Mouse (Mus musculus): ENCODE measurements around the gene Cdnf. TPM values are rescaled to one million over a fixed set of nuclear protein-coding genes. Genes with fewer than 3 reads are reported as not detected.
A peak's percentile ranks its signal among the peaks of the same experiment; 100 is the strongest.

Cdnf gene
- total RNA-seq, 2 experiments from 2014 or later, result 0.59 to 0.61 TPM

DNA sequence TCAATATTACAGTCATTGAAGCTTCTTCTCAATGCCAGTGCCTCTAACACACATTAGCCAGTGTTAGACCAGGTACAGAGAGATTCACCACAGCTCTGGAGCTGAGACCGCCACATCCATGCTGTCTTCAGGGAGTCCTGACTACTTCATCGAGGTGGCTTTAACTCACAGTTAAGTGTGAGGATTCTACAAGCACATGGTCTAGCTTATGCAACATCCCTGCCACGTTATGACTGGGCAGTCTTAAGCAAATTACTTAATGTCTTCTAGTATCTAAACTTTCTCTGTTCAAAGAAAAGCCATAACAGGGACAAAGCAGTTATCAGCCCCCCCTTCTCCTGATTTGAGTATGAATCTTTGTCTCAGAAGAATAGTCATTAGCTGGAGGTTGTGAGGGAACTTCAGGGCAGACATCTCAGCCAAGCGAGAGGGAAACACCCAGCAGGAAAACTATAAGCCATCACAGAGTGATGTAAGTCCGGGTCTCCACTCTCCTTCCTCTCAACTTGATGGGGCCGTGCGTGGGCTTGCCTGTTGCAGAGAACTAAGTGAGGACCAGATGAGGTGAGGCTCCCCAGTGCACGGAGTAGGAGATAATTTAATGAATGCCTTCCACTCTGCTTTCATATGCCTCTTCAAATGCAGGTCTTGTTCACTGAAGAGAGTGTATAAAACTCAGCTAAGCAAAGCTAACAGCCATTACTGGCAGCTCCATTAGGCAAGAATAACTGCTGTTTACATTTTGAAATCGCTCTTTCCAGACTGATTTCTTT, 28.7 kb downstream of the Cdnf start:
- Histone ChIP-seq H3K27ac (no peak overlapping the region), H3K4me3 (no peak overlapping the region)
- TF ChIP-seq CTCF (conservative IDR thresholded peaks at IDR 0.05), result no peak
- no peak for DNase-seq (ENCODE audit: low spot score in 2 of 2)

DNA sequence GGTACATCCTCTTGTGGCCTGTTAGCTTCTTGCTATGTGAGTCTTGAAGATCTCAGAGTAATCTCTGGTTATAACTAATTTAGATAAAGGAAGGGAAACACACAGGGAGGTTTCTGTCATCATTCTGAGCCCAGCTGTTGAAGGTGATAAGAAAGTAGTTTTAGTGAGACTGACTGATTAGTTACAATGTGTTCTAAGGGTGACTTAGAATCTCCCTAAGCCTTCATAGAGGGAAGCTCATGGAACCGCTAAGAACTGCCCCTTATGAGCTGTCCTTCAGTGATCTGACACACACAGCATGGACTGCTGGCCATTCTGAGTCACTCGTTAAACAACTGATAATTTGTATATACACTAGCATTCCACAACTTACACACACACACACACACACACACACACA, 33.2 kb downstream of the Cdnf start:
- no peak for DNase-seq (ENCODE audit: low spot score in 2 of 2)
- no peak overlapping the region for H3K27ac ChIP-seq
- TF ChIP-seq CTCF (conservative IDR thresholded peaks at IDR 0.05), result no peak
- H3K4me3 ChIP-seq, result no peak overlapping the region

DNA sequence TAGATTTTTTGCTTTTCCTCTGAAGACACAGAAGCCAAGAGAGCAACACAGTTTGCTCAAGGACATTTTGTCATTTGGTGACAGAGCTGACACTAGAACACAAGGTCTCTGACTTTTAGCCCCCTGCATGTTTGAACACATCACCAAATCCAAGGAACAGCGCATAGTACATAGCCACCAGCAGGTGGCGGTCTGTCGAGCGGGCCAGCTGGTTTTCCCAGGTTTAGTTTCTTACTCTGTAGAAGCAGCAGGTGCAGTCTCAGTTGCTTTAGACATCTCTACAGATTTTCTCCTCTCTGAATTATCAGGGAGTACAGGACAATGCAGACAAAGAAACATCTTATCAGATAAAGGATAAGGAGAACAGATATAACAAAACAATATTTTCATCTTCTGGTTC, 33.8 kb downstream of the Cdnf start:
- TF ChIP-seq CTCF (conservative IDR thresholded peaks at IDR 0.05), result peak; percentile 98
- Histone ChIP-seq H3K4me3 (no peak overlapping the region), H3K27ac (no peak overlapping the region)
- peak; percentile 51 to 58 for DNase-seq (ENCODE audit: low spot score in 2 of 2)

DNA sequence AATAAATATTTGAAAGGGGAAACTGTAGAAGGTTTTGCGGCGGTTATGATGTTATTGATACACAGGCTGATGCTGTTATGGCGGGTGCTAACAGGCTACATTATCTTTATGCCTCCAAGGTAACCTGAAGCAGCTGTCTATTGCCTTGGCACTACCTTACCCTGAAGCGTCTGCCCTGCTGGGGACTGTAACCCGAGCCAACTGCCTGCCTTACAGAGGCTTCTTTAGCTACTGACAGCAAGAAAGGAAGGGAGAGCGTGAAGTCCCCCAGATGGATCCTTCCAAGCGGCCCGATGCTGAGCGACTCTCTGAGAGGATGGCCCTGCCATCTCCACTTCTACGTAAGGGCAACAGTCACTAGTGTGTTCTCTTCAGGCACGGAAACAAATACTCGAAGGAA, 57.4 kb downstream of the Cdnf start, which contains the start of gene Fam107b:
Gene Fam107b (plus strand): TSS at position 303 of the 400 bp plus-strand sequence.
- TF ChIP-seq CTCF (conservative IDR thresholded peaks at IDR 0.05), result no peak
- no peak within 1 kb of the TSS for H3K27ac ChIP-seq
- no peak within 1 kb of the TSS for H3K4me3 ChIP-seq
- no peak for DNase-seq (ENCODE audit: low spot score in 2 of 2)

DNA sequence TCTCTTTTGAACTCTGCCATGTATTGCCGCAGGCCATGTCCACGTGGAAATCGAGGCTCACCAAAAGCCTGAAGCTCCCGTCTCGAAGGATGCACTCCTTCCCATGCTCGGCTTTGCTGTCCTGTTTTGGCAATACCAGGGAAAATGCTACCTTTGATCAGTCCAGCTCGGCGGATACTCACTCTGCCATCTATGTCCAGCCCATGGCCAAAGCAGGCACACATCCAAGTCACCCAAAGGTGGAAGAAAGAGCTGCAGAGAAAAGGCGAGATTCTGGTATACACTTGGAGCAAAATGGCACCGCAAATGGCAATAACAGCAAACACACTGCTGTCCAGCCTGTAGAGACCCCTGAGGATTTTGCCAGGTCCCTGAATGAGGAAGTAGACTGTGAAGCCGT, 57.8 kb downstream of the Cdnf start:
- Histone ChIP-seq H3K27ac (no peak overlapping the region), H3K4me3 (no peak overlapping the region)
- no peak for TF ChIP-seq CTCF (conservative IDR thresholded peaks at IDR 0.05)
- DNase-seq (ENCODE audit: low spot score in 2 of 2), result no peak

DNA sequence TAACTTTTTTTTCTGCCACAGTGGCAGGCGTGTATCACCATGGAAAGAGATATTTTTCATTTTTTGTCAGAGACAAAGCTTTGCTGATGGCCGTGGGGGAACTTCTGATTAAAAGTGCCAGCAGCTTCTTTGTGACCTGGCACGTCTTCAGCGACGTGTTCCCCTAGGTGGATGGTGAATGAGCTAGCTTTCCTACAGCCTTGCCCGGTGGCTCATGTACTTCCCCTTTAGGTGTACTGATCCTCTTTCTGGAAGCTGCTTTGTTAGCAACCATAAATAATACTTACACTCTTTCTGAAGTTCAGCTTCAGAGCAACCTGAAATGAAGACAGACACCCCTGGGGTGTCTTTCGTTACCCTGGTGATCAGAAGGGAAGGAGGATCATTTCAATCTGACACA, 61.1 kb downstream of the Cdnf start:
- no peak overlapping the region for H3K27ac ChIP-seq
- no peak for TF ChIP-seq CTCF (conservative IDR thresholded peaks at IDR 0.05)
- H3K4me3 ChIP-seq, result no peak overlapping the region
- no peak for DNase-seq (ENCODE audit: low spot score in 2 of 2)

DNA sequence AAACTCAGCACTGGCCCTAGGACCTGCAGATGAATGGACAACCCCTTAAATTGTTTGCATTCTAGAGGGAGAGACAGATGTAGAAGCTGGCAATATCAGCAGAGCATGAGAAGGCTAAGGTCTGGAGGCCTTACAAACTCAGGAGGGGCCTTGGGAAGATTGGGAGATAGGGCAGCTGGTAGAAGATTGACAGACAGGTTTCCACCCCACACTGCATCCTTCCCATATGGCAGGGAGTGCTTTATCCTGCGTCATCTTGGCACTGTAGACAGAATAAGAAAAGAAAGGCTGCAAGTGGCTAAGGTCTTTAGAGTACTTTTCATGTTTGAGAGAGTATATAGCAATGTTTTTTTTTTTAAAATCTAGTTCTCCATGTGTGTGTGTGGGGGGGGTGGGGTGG, 62.3 kb downstream of the Cdnf start:
- H3K27ac ChIP-seq, result no peak overlapping the region
- DNase-seq (ENCODE audit: low spot score in 2 of 2), result peak in 1 of 2 experiments; percentile 23
- H3K4me3 ChIP-seq, result no peak overlapping the region
- no peak for TF ChIP-seq CTCF (conservative IDR thresholded peaks at IDR 0.05)

Other genes starting within 250 kb of the Cdnf start
- gene Nmt2, start 228.8 kb upstream of the Cdnf start, total RNA-seq (2021), result 10 to 100 TPM; 85.5 to 86.1 TPM
- gene Rpp38, start 180.4 kb upstream of the Cdnf start, total RNA-seq (2021), result 10 to 100 TPM; 10.2 to 10.5 TPM
- gene Acbd7, start 176.9 kb upstream of the Cdnf start, total RNA-seq (2021), result 1 to 10 TPM; 1.0 to 2.1 TPM
- not detected for gene Olah, start 115.8 kb upstream of the Cdnf start, total RNA-seq (2021)
- 1 to 10 TPM; 4.9 to 5.0 TPM for gene Meig1, start 90.4 kb upstream of the Cdnf start, total RNA-seq (2021)
- 10 to 100 TPM; 11.8 to 12.7 TPM for gene Dclre1c, start 88.9 kb upstream of the Cdnf start, total RNA-seq (2021)
- gene Suv39h2, start 38.0 kb upstream of the Cdnf start, total RNA-seq (2021), result 1 to 10 TPM; 3.0 to 3.4 TPM
- gene Gm45902, start 240 bp upstream of the Cdnf start, total RNA-seq (2021), result 1 to 10 TPM; 4.8 to 6.2 TPM
- gene Hspa14, start 216 bp upstream of the Cdnf start, total RNA-seq (2021), result 10 to 100 TPM; 54.2 to 58.8 TPM
- 10 to 100 TPM; 11.4 to 20.1 TPM for gene Fam107b, start 57.5 kb downstream of the Cdnf start, total RNA-seq (2021)

All from layer of hippocampus, adult 2 months (tissue).